8 mouse cellular contexts compared by ENCODE assay signal in genomic region chr9:64769066-64769695, GRCm38 (mm10). TPM values are rescaled to one million over a fixed set of nuclear protein-coding genes. Genes with fewer than 3 reads are reported as not detected.
DNase-seq lines count a peak whose midpoint lies in the region; ATAC-seq and TF ChIP-seq lines count a peak whose summit lies in the region.

No protein-coding gene starts in this region.

- peaks cover 2% of the 10 kb centered on the region; the same call in 1 of the 2 replicates for H3K4me1 ChIP-seq in kidney, embryonic 15.5 days
- no peaks in the 10 kb centered on the region for H3K4me1 ChIP-seq in ES-Bruce4 (ENCODE audit: control insufficient read depth, insufficient read depth, low read length)
- no peaks in the 10 kb centered on the region for H3K4me1 ChIP-seq in stomach, postnatal 0 days (replicated peaks; ENCODE audit: control insufficient read depth, insufficient read depth)

- no peak overlapping the region for H3K4me3 ChIP-seq in kidney, embryonic 15.5 days (replicated peaks)
- no peak overlapping the region for H3K4me3 ChIP-seq in ES-Bruce4 (ENCODE audit: low read depth, low read length)
- no peak overlapping the region for H3K4me3 ChIP-seq in stomach, postnatal 0 days (ENCODE audit: low read depth, low read length)

- H3K4me2 ChIP-seq in kidney, embryonic 15.5 days, result no peak overlapping the region
- no peak overlapping the region for H3K4me2 ChIP-seq in stomach, postnatal 0 days (replicated peaks; ENCODE audit: low read depth)

- WGBS in kidney, embryonic 15.5 days, result 46% methylated on average over 9 of the region's 9 CpGs
- WGBS in stomach, postnatal 0 days, result 49% methylated on average over 9 of the region's 9 CpGs

- no peaks in the 10 kb centered on the region for H3K27me3 ChIP-seq in kidney, embryonic 15.5 days
- H3K27me3 ChIP-seq in ES-Bruce4 (ENCODE audit: control insufficient read depth, insufficient read depth, low read length, poor library complexity, severe bottlenecking), result no peaks in the 10 kb centered on the region
- H3K27me3 ChIP-seq in stomach, postnatal 0 days (ENCODE audit: control insufficient read depth, insufficient read depth, low read length), result no peaks in the 10 kb centered on the region

- TF ChIP-seq POLR2A in ES-Bruce4 (IDR thresholded peaks at IDR 0.05; ENCODE audit: insufficient read depth, low read length), result no peak

- ATAC-seq in kidney, embryonic 15.5 days (replicated peaks; ENCODE audit: low FRiP score), result no peak
- ATAC-seq in stomach, postnatal 0 days (ENCODE audit: low FRiP score, low TSS enrichment), result no peak
- ATAC-seq in granulocyte monocyte progenitor cell, adult 5-6 weeks (replicated peaks; ENCODE audit: poor library complexity, severe bottlenecking), result no peak

- H3K9ac ChIP-seq in kidney, embryonic 15.5 days, result no peak overlapping the region
- H3K9ac ChIP-seq in ES-Bruce4 (ENCODE audit: low read depth, poor library complexity, severe bottlenecking), result no peak overlapping the region
- H3K9ac ChIP-seq in stomach, postnatal 0 days (ENCODE audit: low read length), result no peak overlapping the region

- TF ChIP-seq CTCF in ES-Bruce4 (IDR thresholded peaks at IDR 0.05; ENCODE audit: low read depth, low read length), result peak; percentile 16
- peak; percentile 73 for TF ChIP-seq CTCF in stomach, postnatal 0 days (IDR thresholded peaks at IDR 0.05; ENCODE audit: low read depth)

- no peaks in the 10 kb centered on the region for H3K36me3 ChIP-seq in kidney, embryonic 15.5 days
- no peaks in the 10 kb centered on the region for H3K36me3 ChIP-seq in ES-Bruce4 (ENCODE audit: control insufficient read depth, insufficient read depth, low read length, poor library complexity, severe bottlenecking)
- no peaks in the 10 kb centered on the region for H3K36me3 ChIP-seq in stomach, postnatal 0 days (ENCODE audit: control insufficient read depth, insufficient read depth, low read length)

- no peaks in the 10 kb centered on the region for H3K9me3 ChIP-seq in kidney, embryonic 15.5 days (replicated peaks)
- H3K9me3 ChIP-seq in ES-Bruce4 (replicated peaks; ENCODE audit: control insufficient read depth, insufficient read depth, low read length, poor library complexity, severe bottlenecking), result no peaks in the 10 kb centered on the region
- no peaks in the 10 kb centered on the region for H3K9me3 ChIP-seq in stomach, postnatal 0 days (ENCODE audit: control insufficient read depth, low read length)

- no peak for TF ChIP-seq EP300 in ES-Bruce4 (IDR thresholded peaks at IDR 0.05; ENCODE audit: insufficient read depth, low read depth, low read length)
- TF ChIP-seq EP300 in stomach, postnatal 0 days (optimal IDR thresholded peaks at IDR 0.05), result no peak

- DNase-seq in kidney, adult 9 months, result peak; percentile 17
- DNase-seq in A20 (ENCODE audit: low read depth, low spot score), result peak; percentile 52
- peak; percentile 26 to 69 for DNase-seq in cerebellum, postnatal 25 days
- peak; percentile 28 to 72 for DNase-seq in kidney, postnatal 36 days
- peak; percentile 54 for DNase-seq in stomach, postnatal 0 days (ENCODE audit: low spot score)

- no peak overlapping the region for H3K27ac ChIP-seq in kidney, embryonic 15.5 days
- H3K27ac ChIP-seq in ES-Bruce4 (ENCODE audit: insufficient read depth, low read length), result no peak overlapping the region
- H3K27ac ChIP-seq in stomach, postnatal 0 days (replicated peaks), result 0 out of 2 replicates have a peak overlapping the region, but pooled peaks have one; percentile 30

RNA-seq across cellular contexts. Expression of gene Rab11a, which starts 31.6 kb away (rescaled TPM):
- 550 and 571 TPM in 2 replicates for polyA plus RNA-seq in kidney, embryonic 15.5 days (2015; fragmentation: Nextera tagmentation; extraction: Ambion mirVana)
- 222 and 243 TPM in 2 replicates for polyA plus RNA-seq in ES-Bruce4 (2011; ENCODE audit: insufficient read depth, insufficient read length, low read depth, missing spikeins)
- polyA plus RNA-seq in stomach, postnatal 0 days (2015; fragmentation: Nextera tagmentation; extraction: Ambion mirVana), result 1,191 and 1,262 TPM in 2 replicates
- 105 and 130 TPM in 2 replicates for total RNA-seq in granulocyte monocyte progenitor cell, adult 5-6 weeks (2014; fragmentation: Nextera tagmentation)
- 92.5 and 116 TPM in 2 replicates for total RNA-seq in granulocyte monocyte progenitor cell, adult 5-6 weeks (2017)

RNA-seq across cellular contexts. Expression of gene Dennd4a, which starts 42.0 kb away (rescaled TPM):
- 6.0 and 7.6 TPM in 2 replicates for polyA plus RNA-seq in kidney, embryonic 15.5 days (2015; fragmentation: Nextera tagmentation; extraction: Ambion mirVana)
- polyA plus RNA-seq in ES-Bruce4 (2011; ENCODE audit: insufficient read depth, insufficient read length, low read depth, missing spikeins), result 8.6 and 9.8 TPM in 2 replicates
- 2.9 and 4.0 TPM in 2 replicates for polyA plus RNA-seq in stomach, postnatal 0 days (2015; fragmentation: Nextera tagmentation; extraction: Ambion mirVana)
- total RNA-seq in granulocyte monocyte progenitor cell, adult 5-6 weeks (2014; fragmentation: Nextera tagmentation), result 39.8 and 61.0 TPM in 2 replicates
- total RNA-seq in granulocyte monocyte progenitor cell, adult 5-6 weeks (2017), result 27.5 and 28.0 TPM in 2 replicates
